Mouse (Mus musculus): ENCODE results near the gene Fbxo3.

- TF ChIP-seq CTCF (IDR thresholded peaks at IDR 0.05; ENCODE audit: low read depth) (no peak), EP300 (optimal IDR thresholded peaks at IDR 0.05) (no peak)
Observed at GRCm38 (mm10) chr2:104069704-104070185, 42.2 kb downstream of the Fbxo3 start, which contains the start of gene Cd59b.
